ENCODE assay signal across 37 mouse cellular contexts in the genomic region with DNA sequence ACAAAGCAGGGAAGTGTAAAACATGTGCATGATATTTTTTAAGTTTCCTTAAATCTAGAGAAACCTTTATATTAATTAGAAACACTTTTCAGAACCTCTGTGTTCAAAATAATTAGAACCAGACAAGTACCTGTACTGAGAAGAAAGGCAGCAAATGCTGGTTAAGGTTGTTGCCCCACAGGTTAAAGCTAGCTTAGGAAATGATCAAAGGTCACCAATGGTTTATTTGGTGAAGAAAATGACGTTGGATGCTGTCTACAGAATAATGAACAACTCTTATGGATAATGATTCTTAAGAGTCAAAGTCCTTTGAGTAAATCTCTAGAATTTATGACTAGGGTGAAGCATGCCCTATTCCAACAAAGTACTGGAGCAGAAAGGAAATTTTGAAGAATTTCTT. TPM values are rescaled to one million over a fixed set of nuclear protein-coding genes. Genes with fewer than 3 reads are reported as not detected.
"Had no signal": no experiment of that assay in that cellular context is flagged by ENCODE, and none has a peak within 500 bp of the region (broad histone marks: within the 10 kb centered on the region; RNA-seq: fewer than 3 reads in every experiment).

No protein-coding gene starts in this region.

- DNase-seq: gastrocnemius, adult 2 months; gastrocnemius, postnatal 10 days; gastrocnemius, postnatal 25 days; heart, adult 18-20 months; heart, postnatal 10 days; heart, postnatal 4 days; kidney, adult 18-20 months; kidney, postnatal 25 days; kidney, postnatal 4 days had no signal

- H3K9ac ChIP-seq: heart, embryonic 12.5 days; hindbrain, embryonic 12.5 days; hindbrain, embryonic 14.5 days; kidney, embryonic 15.5 days; limb, embryonic 12.5 days; liver, embryonic 14.5 days had no signal

- H3K4me2 ChIP-seq: heart, embryonic 12.5 days; hindbrain, embryonic 12.5 days; hindbrain, embryonic 14.5 days; kidney, embryonic 15.5 days; limb, embryonic 12.5 days; liver, embryonic 11.5 days had no signal

- ATAC-seq: hindbrain, embryonic 16.5 days; inflammation-experienced regulatory T-cells, adult 6 months; intestine, embryonic 16.5 days had no signal

- H3K4me1 ChIP-seq: heart, embryonic 10.5 days; heart, embryonic 12.5 days; hindbrain, embryonic 10.5 days; hindbrain, embryonic 12.5 days; kidney, embryonic 15.5 days; limb, embryonic 10.5 days; limb, embryonic 12.5 days had no signal

- H3K27me3 ChIP-seq: heart, embryonic 12.5 days; hindbrain, embryonic 12.5 days; kidney, embryonic 15.5 days; limb, embryonic 12.5 days had no signal

- H3K36me3 ChIP-seq: heart, embryonic 10.5 days; heart, embryonic 12.5 days; hindbrain, embryonic 10.5 days; hindbrain, embryonic 12.5 days; kidney, embryonic 15.5 days; limb, embryonic 10.5 days; limb, embryonic 12.5 days had no signal

- H3K9me3 ChIP-seq: heart, embryonic 10.5 days; heart, embryonic 12.5 days; hindbrain, embryonic 12.5 days; kidney, embryonic 15.5 days; limb, embryonic 10.5 days; limb, embryonic 12.5 days had no signal

- H3K4me3 ChIP-seq: gastrocnemius, adult 2 months; heart, embryonic 10.5 days; heart, embryonic 12.5 days; hindbrain, embryonic 10.5 days; hindbrain, embryonic 12.5 days; kidney, embryonic 15.5 days; layer of hippocampus, adult 2 months; left cerebral cortex, adult 2 months; limb, embryonic 10.5 days; limb, embryonic 12.5 days had no signal

- H3K27ac ChIP-seq: gastrocnemius, adult 2 months; heart, embryonic 10.5 days; hindbrain, embryonic 10.5 days; hindbrain, embryonic 12.5 days; hindbrain, embryonic 14.5 days; kidney, embryonic 15.5 days; kidney, postnatal 0 days; layer of hippocampus, adult 2 months; left cerebral cortex, adult 2 months; limb, embryonic 10.5 days; limb, embryonic 12.5 days; liver, embryonic 14.5 days had no signal

RNA-seq across cellular contexts. Expression of gene Gm379, which starts 42.7 kb away (rescaled TPM):
- total RNA-seq: gastrocnemius, adult 2 months; gastrocnemius, postnatal 10 days; gastrocnemius, postnatal 25 days; gastrocnemius, postnatal 4 days; granulocyte monocyte progenitor cell, adult 5-6 weeks; heart, adult 18-20 months; heart, adult 8-10 months; heart, postnatal 10 days; heart, postnatal 25 days; heart, postnatal 4 days; layer of hippocampus, adult 2 months; layer of hippocampus, postnatal 10 days; layer of hippocampus, postnatal 25 days; left cerebral cortex, adult 2 months; left cerebral cortex, postnatal 14 days; left cerebral cortex, postnatal 36 days had no signal
- polyA plus RNA-seq: frontal cortex, adult 2 months; heart, embryonic 10.5 days; heart, embryonic 12.5 days; heart, embryonic 14.5 days; heart, embryonic 16.5 days; hindbrain, embryonic 10.5 days; hindbrain, embryonic 12.5 days; hindbrain, embryonic 14.5 days; hindbrain, embryonic 16.5 days; inflammation-experienced regulatory T-cells, adult 6 months; kidney, embryonic 15.5 days; kidney, postnatal 0 days; limb, embryonic 10.5 days; limb, embryonic 12.5 days; limb, embryonic 14.5 days; liver, embryonic 11.5 days had no signal
